Mouse (Mus musculus) hindbrain, embryonic 13.5 days (tissue): ENCODE measurements at regions not wholly inside any gene's neighbourhood (a gene's known extent, or its start where the extent isn't known, plus 50 kb on each side); places are given as distances from the start of the nearest gene placed in this dataset.
"Not testable (repeated sequence)": the region's sequence is repeated elsewhere in the genome, so short reads cannot be mapped to it uniquely, and the experiment has no call there.

Experiments used
- ATAC-seq: fragments of 200-750 bp; cut with Nextera tagmentation; 2 replicates; pipeline ENCODE4 v1.8.0; 2017; ENCODE audit warnings: moderate TSS enrichment; ENCODE audit not compliant: low FRiP score
- H3K27ac ChIP-seq: fragments of 300-500 bp; sonication (generic); 2 replicates; pipeline ENCODE4 v1.5.1; 2015; ENCODE audit warnings: inconsistent platforms, mild to moderate bottlenecking, moderate library complexity
- H3K27me3 ChIP-seq: fragments of 300-500 bp; sonication (generic); 2 replicates; pipeline ENCODE4 v1.6.1; 2015; ENCODE audit warnings: mild to moderate bottlenecking, inconsistent platforms
- H3K36me3 ChIP-seq: fragments of 300-500 bp; sonication (generic); 2 replicates; pipeline ENCODE4 v1.6.1; 2015; ENCODE audit warnings: mild to moderate bottlenecking, inconsistent platforms
- H3K4me1 ChIP-seq: fragments of 300-500 bp; sonication (generic); replicated peaks from 2 replicates; pipeline ENCODE4 v1.6.1; 2015; ENCODE audit warnings: inconsistent platforms
- H3K4me2 ChIP-seq: fragments of 300-500 bp; sonication (generic); 2 replicates; pipeline ENCODE4 v1.6.1; 2015; ENCODE audit warnings: inconsistent platforms, mild to moderate bottlenecking, moderate library complexity
- H3K4me3 ChIP-seq: fragments of 300-500 bp; sonication (generic); 2 replicates; pipeline ENCODE4 v1.5.1; 2015; ENCODE audit warnings: mild to moderate bottlenecking, inconsistent platforms
- H3K9ac ChIP-seq: fragments of 300-500 bp; sonication (generic); 2 replicates; pipeline ENCODE4 v1.6.1; 2015; ENCODE audit warnings: mild to moderate bottlenecking, inconsistent platforms
- H3K9me3 ChIP-seq: fragments of 300-500 bp; sonication (generic); 2 replicates; pipeline ENCODE4 v1.6.1; 2016; ENCODE audit warnings: inconsistent platforms
- WGBS: fragments of 180-500 bp; shearing (Covaris S2); methylation state at CpG from one replicate; pipeline ENCODE4 v1.1.7; 2015; 5-methylcytosine and 5-hydroxymethylcytosine counted together

- WGBS, result 87% methylated on average over 1 of the region's 1 CpGs
These were observed 883.3 kb downstream of the Dnajb9 start for GRCm38 (mm10) chr12:43326714-43327334.

DNA sequence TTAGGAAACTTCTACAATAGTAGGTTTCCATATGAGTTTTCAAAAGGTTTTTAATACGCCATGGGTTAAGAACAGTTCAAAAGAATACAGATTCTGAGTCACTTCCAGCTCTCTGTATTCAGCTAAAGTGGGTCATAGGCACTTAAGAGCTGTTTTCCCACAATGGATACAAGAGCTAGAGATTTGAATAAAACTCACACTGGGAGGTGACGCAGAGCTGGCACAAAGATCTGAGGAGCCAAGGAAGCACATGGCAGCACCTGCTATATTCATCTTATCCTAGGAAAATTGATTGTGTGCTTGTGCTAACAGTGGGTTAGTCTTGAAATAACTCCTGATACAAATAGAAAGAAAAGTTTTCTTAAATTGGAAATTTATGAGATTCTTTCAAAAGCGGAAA lies 899.8 kb downstream of the Dnajb9 start:
- 84% methylated on average over 3 of the region's 3 CpGs for WGBS
- no peak for ATAC-seq
- no peaks in the 10 kb centered on the region for H3K9me3 ChIP-seq
- H3K36me3 ChIP-seq, result no peaks in the 10 kb centered on the region
- no peak overlapping the region for H3K4me2 ChIP-seq
- H3K4me1 ChIP-seq, result no peaks in the 10 kb centered on the region
- H3K4me3 ChIP-seq, result no peak overlapping the region
- H3K27ac ChIP-seq, result no peak overlapping the region
- H3K27me3 ChIP-seq, result no peaks in the 10 kb centered on the region
- no peak overlapping the region for H3K9ac ChIP-seq

More at GRCm38 (mm10) chr12:43326714-43327334, 883.3 kb downstream of the Dnajb9 start:
- Histone ChIP-seq H3K9ac (no peak overlapping the region), H3K4me1 (no peaks in the 10 kb centered on the region), H3K27ac (no peak overlapping the region), H3K4me3 (no peak overlapping the region), H3K36me3 (no peaks in the 10 kb centered on the region), H3K4me2 (no peak overlapping the region), H3K27me3 (no peaks in the 10 kb centered on the region), H3K9me3 (no peaks in the 10 kb centered on the region)
- no peak for ATAC-seq

DNA sequence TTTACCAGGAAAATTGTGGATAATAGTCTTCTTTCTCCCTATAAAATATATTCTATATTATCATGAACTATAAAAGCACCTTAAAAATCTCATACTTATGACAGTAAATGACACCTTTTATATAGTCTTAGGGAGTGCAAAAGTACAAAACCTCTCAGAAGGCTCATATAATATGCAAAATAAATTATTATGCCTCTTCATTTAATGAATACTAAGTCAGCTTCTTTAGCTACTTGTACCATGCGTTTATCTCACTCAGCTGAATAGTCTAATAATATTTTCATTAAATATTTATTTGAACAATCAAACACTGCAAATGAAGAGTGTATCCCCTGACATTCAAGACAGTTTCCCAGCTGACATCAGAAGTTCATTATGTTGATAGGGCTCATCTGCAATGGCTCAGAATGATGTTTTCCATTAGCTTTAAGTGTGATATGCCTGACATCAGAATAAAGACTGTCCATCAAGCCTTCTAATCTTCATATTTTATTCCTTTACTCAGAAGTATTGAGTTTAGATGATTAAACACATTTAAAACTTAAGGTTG lies 903.5 kb downstream of the Dnajb9 start:
- Histone ChIP-seq H3K4me1 (no peaks in the 10 kb centered on the region), H3K9me3 (no peaks in the 10 kb centered on the region), H3K36me3 (no peaks in the 10 kb centered on the region), H3K27me3 (no peaks in the 10 kb centered on the region), H3K27ac (no peak overlapping the region), H3K4me3 (no peak overlapping the region), H3K9ac (no peak overlapping the region), H3K4me2 (no peak overlapping the region)
- ATAC-seq, result peak; percentile 49; the same call in 1 of the 2 replicates
- WGBS, result 61% methylated on average over 1 of the region's 1 CpGs

GRCm38 (mm10) chr12:43300504-43300903 lies 909.6 kb downstream of the Dnajb9 start:
- ATAC-seq, result no peak
- H3K27ac ChIP-seq, result no peak overlapping the region

DNA sequence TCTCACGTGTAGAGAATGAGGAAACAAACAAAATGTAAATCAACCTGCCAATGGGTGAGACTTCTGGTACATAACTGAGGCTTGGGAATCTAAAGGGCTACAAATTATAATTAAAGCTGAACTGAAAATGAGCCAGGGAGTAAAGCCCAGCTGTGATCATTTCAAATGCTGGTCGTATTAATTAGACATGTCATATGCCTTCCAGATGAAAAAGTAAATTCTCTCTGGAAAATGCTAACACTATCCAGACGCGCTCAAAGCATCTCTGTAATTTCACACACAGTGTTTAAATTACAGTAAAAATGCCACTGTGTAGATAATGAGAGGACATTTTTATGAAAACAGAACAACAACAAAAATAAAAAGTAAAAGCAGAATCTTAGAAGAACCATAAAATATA lies 929.7 kb downstream of the Dnajb9 start:
- H3K27ac ChIP-seq, result no peak overlapping the region
- no peak; the same call in 1 of the 2 replicates for ATAC-seq
- 49% methylated on average over 4 of the region's 4 CpGs for WGBS

More at GRCm38 (mm10) chr12:43300504-43300903, 909.6 kb downstream of the Dnajb9 start:
- Histone ChIP-seq H3K4me2 (no peak overlapping the region), H3K4me1 (no peaks in the 10 kb centered on the region), H3K27me3 (no peaks in the 10 kb centered on the region), H3K4me3 (no peak overlapping the region), H3K9ac (no peak overlapping the region), H3K9me3 (no peaks in the 10 kb centered on the region), H3K36me3 (no peaks in the 10 kb centered on the region)

GRCm38 (mm10) chr12:43265016-43265415 lies 945.1 kb downstream of the Dnajb9 start:
- Histone ChIP-seq H3K27me3 (no peaks in the 10 kb centered on the region), H3K9me3 (no peaks in the 10 kb centered on the region), H3K27ac (no peak overlapping the region), H3K4me3 (no peak overlapping the region), H3K9ac (no peak overlapping the region), H3K4me1 (no peaks in the 10 kb centered on the region), H3K36me3 (no peaks in the 10 kb centered on the region), H3K4me2 (no peak overlapping the region)
- WGBS, result 76% methylated on average over 1 of the region's 1 CpGs
- no peak for ATAC-seq

More for the DNA sequence above, 929.7 kb downstream of the Dnajb9 start:
- no peak overlapping the region for H3K4me3 ChIP-seq
- H3K27me3 ChIP-seq, result no peaks in the 10 kb centered on the region
- H3K36me3 ChIP-seq, result no peaks in the 10 kb centered on the region
- H3K4me2 ChIP-seq, result no peak overlapping the region
- no peak overlapping the region for H3K9ac ChIP-seq
- no peaks in the 10 kb centered on the region for H3K9me3 ChIP-seq
- no peaks in the 10 kb centered on the region for H3K4me1 ChIP-seq

- no peaks in the 10 kb centered on the region for H3K9me3 ChIP-seq
- no peak for ATAC-seq
- no peaks in the 10 kb centered on the region for H3K27me3 ChIP-seq
- no peak overlapping the region for H3K4me3 ChIP-seq
- H3K9ac ChIP-seq, result no peak overlapping the region
- H3K36me3 ChIP-seq, result no peaks in the 10 kb centered on the region
- WGBS, result 69% methylated on average over 2 of the region's 2 CpGs
- H3K4me2 ChIP-seq, result no peak overlapping the region
- no peaks in the 10 kb centered on the region for H3K4me1 ChIP-seq
- H3K27ac ChIP-seq, result no peak overlapping the region
These were observed 946.3 kb downstream of the Dnajb9 start for GRCm38 (mm10) chr12:43263845-43264244.

DNA sequence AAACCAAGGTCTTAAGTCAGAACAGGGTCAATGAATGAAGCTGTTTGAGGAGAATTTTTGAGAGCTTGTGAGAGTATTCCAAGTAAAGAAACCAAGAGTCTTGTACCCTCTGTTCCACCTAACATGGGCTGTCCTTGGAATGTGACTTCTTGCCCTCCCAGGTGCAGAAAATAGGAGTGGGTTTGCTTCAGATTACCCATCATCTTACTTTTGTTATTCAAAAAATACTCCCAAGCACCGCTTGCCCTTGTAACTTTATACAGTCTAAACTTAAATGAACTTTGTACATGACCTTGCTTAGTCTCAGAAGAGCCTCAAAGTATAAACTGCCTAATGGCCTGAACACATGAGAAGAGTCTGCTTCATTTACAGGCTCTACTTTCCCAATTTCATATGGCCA lies 984.2 kb downstream of the Dnajb9 start:
- Histone ChIP-seq H3K4me1 (no peaks in the 10 kb centered on the region), H3K36me3 (no peaks in the 10 kb centered on the region), H3K4me3 (no peak overlapping the region), H3K4me2 (no peak overlapping the region), H3K9me3 (no peaks in the 10 kb centered on the region), H3K9ac (no peak overlapping the region), H3K27me3 (no peaks in the 10 kb centered on the region), H3K27ac (no peak overlapping the region)
- ATAC-seq, result no peak
- WGBS, result 88% methylated on average over 1 of the region's 1 CpGs

DNA sequence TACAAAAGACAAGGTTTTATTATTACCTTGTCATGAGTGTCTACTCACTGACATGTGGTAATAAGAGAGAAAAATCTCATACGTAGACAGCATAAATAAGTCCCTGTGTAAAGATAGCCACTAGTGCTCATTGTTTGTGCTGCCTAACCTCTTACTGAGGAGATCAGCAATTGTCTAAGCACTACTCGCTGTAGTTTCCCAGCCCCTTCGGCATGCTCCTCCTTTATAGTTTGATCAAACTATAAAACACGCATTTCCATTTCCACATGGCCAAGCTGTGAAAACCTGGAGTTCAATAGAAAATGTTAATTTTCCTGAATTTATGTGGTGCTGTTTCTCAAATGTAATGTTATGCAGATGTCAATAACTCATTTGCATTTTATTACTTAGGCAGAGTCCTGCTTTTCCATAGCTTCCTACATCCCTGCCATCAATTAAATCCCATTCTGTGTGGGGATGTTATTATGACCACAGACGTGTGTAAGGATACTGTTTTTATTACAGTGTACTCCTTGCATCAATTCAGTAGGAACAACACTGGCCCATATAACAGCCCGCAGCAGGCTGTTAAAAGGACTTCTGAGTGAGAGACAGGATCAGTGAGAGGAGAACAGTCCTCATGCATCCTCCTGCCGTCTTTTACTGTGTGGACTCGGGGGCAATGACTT lies 986.2 kb downstream of the Dnajb9 start:
- no peaks in the 10 kb centered on the region for H3K9me3 ChIP-seq
- 61% methylated on average over 8 of the region's 8 CpGs for WGBS

GRCm38 (mm10) chr12:43212341-43212740 lies 997.8 kb downstream of the Dnajb9 start:
- 82% methylated on average over 3 of the region's 3 CpGs for WGBS
- not testable (repeated sequence) for ATAC-seq, H3K9ac ChIP-seq

More for the DNA sequence above, 986.2 kb downstream of the Dnajb9 start:
- H3K9ac ChIP-seq, result no peak overlapping the region
- no peak overlapping the region for H3K4me3 ChIP-seq
- no peaks in the 10 kb centered on the region for H3K4me1 ChIP-seq
- no peak overlapping the region for H3K4me2 ChIP-seq
- no peaks in the 10 kb centered on the region for H3K27me3 ChIP-seq
- no peak for ATAC-seq
- no peak overlapping the region for H3K27ac ChIP-seq
- no peaks in the 10 kb centered on the region for H3K36me3 ChIP-seq

GRCm38 (mm10) chr12:43204589-43204988 lies 1005.5 kb downstream of the Dnajb9 start:
- no peak overlapping the region for H3K9ac ChIP-seq
- 15% methylated on average over 3 of the region's 3 CpGs for WGBS
- H3K9me3 ChIP-seq, result no peaks in the 10 kb centered on the region
- H3K27me3 ChIP-seq, result no peaks in the 10 kb centered on the region
- no peak for ATAC-seq
- no peak overlapping the region for H3K4me3 ChIP-seq
- no peak overlapping the region for H3K4me2 ChIP-seq
- H3K36me3 ChIP-seq, result no peaks in the 10 kb centered on the region
- H3K27ac ChIP-seq, result no peak overlapping the region
- 0 out of 2 replicates have a peak, but pooled peaks cover 5% of the 10 kb centered on the region for H3K4me1 ChIP-seq

More at GRCm38 (mm10) chr12:43212341-43212740, 997.8 kb downstream of the Dnajb9 start:
- not testable (repeated sequence) for H3K36me3 ChIP-seq, H3K4me3 ChIP-seq, H3K27me3 ChIP-seq, H3K4me2 ChIP-seq, H3K27ac ChIP-seq, H3K9me3 ChIP-seq, H3K4me1 ChIP-seq
